Mouse (Mus musculus): Measurements from ENCODE around the gene Shank3. TPM values are rescaled to one million over a fixed set of nuclear protein-coding genes. Genes with fewer than 3 reads are reported as not detected.
A peak's percentile ranks its signal among the peaks of the same experiment; 100 is the strongest.

Gene Shank3
- polyA plus RNA-seq, 1 experiment from 2014 or later: 1.2 TPM

GRCm38 (mm10) chr15:89547824-89548601, 48.6 kb downstream of the Shank3 start:
- Histone ChIP-seq H3K4me2 (peak overlapping the region; percentile 48), H3K4me3 (peak overlapping the region; percentile 33), H3K9me3 (no peaks in the 10 kb centered on the region), H3K9ac (peak overlapping the region; percentile 8; the same call in 1 of the 2 replicates), H3K27ac (no peak overlapping the region), H3K27me3 (peaks cover 31% of the 10 kb centered on the region), H3K4me1 (peaks cover 8% of the 10 kb centered on the region), H3K36me3 (peaks cover 35% of the 10 kb centered on the region)
- WGBS: 24% methylated on average over 58 of the region's 58 CpGs
- ATAC-seq (ENCODE audit: insufficient number of reproducible peaks, low FRiP score, low TSS enrichment, low read depth): peak; percentile 12; the same call in 1 of the 2 replicates

GRCm38 (mm10) chr15:89548837-89549236, 49.4 kb downstream of the Shank3 start:
- no peak overlapping the region for H3K4me3 ChIP-seq
- WGBS: 31% methylated on average over 11 of the region's 11 CpGs
- H3K36me3 ChIP-seq: peaks cover 29% of the 10 kb centered on the region
- H3K9me3 ChIP-seq: no peaks in the 10 kb centered on the region
- peak overlapping the region; percentile 48; the same call in 1 of the 2 replicates for H3K4me2 ChIP-seq
- no peak overlapping the region for H3K27ac ChIP-seq
- no peak for ATAC-seq (ENCODE audit: insufficient number of reproducible peaks, low FRiP score, low TSS enrichment, low read depth)
- H3K27me3 ChIP-seq: peaks cover 31% of the 10 kb centered on the region
- H3K9ac ChIP-seq: no peak overlapping the region
- H3K4me1 ChIP-seq: peaks cover 8% of the 10 kb centered on the region

DNA sequence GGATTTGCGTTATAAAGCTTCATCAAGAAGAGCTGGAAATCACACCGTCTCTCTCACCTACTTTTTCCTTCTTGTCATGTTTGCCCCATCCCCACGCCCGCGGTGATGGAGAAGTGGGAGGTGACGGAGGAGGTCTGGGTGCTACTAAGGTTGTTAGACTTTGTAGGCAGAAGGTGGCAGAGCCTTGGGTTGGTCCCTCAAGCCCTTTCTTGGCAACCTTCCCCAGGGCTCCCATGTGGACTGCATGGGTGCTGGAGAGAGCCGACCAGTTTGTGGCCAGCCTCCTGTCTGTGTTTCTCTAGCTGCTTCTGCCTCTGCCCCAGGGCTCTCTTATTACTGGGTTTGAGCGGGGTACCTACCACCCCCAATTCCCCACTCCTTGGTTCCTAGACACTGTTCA, 51.1 kb downstream of the Shank3 start:
- WGBS: 88% methylated on average over 8 of the region's 8 CpGs
- H3K27me3 ChIP-seq: peaks cover 38% of the 10 kb centered on the region
- H3K36me3 ChIP-seq: peaks cover 29% of the 10 kb centered on the region
- peaks cover 8% of the 10 kb centered on the region for H3K4me1 ChIP-seq
- no peak overlapping the region for H3K4me2 ChIP-seq
- no peak overlapping the region for H3K4me3 ChIP-seq
- no peak for ATAC-seq (ENCODE audit: insufficient number of reproducible peaks, low FRiP score, low TSS enrichment, low read depth)
- H3K27ac ChIP-seq: no peak overlapping the region
- no peaks in the 10 kb centered on the region for H3K9me3 ChIP-seq
- no peak overlapping the region for H3K9ac ChIP-seq

DNA sequence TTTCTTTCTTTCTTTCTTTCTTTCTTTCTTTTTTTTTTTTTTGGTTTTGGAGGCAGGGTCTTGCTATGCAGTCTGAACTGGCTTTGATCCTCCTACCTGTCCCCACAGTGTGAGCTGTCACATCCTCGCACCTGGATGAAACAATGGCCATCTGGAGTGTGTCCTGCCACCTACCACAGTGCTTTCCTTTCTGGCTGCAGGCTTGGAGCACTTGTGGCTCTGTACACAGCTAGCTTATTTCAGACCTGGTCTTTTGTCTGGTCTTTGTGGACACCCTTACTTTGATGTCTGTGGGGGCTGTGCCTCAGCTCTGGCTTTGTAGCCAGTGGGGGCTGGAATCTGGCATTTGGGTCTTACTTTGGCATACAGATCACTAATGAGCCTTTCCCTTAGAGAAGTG, 52.3 kb downstream of the Shank3 start:
- Histone ChIP-seq H3K4me1 (peaks cover 10% of the 10 kb centered on the region), H3K4me3 (no peak overlapping the region), H3K27me3 (peaks cover 44% of the 10 kb centered on the region), H3K36me3 (peaks cover 26% of the 10 kb centered on the region), H3K27ac (no peak overlapping the region), H3K4me2 (no peak overlapping the region), H3K9ac (no peak overlapping the region), H3K9me3 (no peaks in the 10 kb centered on the region)
- ATAC-seq (ENCODE audit: insufficient number of reproducible peaks, low FRiP score, low TSS enrichment, low read depth): no peak
- WGBS: 93% methylated on average over 1 of the region's 1 CpGs

DNA sequence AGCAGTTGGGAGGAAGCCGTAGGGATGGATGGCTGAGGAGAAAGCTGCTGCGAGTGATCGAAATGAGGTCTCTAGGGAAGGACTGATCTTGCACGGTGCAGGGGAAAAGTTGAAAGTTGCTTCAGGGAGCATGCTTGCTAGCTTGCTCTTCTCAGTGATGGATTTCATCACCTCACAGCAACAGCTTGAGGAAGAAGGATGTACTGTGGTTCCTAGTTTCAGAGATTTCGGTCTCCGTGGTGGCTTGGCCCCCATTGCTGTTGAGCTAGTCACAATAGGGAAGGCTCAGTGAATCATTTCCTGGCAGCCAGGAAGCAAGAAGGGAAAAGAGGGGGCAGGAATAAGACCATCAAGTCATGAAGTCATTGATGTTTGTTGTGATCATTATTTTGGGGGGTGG, 56.2 kb downstream of the Shank3 start:
- Histone ChIP-seq H3K27me3 (peaks cover 47% of the 10 kb centered on the region), H3K36me3 (peaks cover 4% of the 10 kb centered on the region; the same call in 1 of the 2 replicates), H3K9me3 (no peaks in the 10 kb centered on the region), H3K9ac (no peak overlapping the region), H3K4me1 (peaks cover 24% of the 10 kb centered on the region), H3K4me2 (no peak overlapping the region), H3K4me3 (no peak overlapping the region), H3K27ac (no peak overlapping the region)
- ATAC-seq (ENCODE audit: insufficient number of reproducible peaks, low FRiP score, low TSS enrichment, low read depth): no peak
- WGBS: 86% methylated on average over 6 of the region's 6 CpGs

GRCm38 (mm10) chr15:89556401-89557178, 57.2 kb downstream of the Shank3 start:
- no peaks in the 10 kb centered on the region; the same call in 1 of the 2 replicates for H3K36me3 ChIP-seq
- H3K4me1 ChIP-seq: peaks cover 24% of the 10 kb centered on the region
- 30% methylated on average over 23 of the region's 23 CpGs for WGBS
- no peak overlapping the region for H3K9ac ChIP-seq
- H3K9me3 ChIP-seq: no peaks in the 10 kb centered on the region
- ATAC-seq (ENCODE audit: insufficient number of reproducible peaks, low FRiP score, low TSS enrichment, low read depth): no peak
- H3K4me2 ChIP-seq: 0 out of 2 replicates have a peak overlapping the region, but pooled peaks have one; percentile 17
- no peak overlapping the region for H3K4me3 ChIP-seq
- H3K27me3 ChIP-seq: peaks cover 47% of the 10 kb centered on the region
- H3K27ac ChIP-seq: no peak overlapping the region

DNA sequence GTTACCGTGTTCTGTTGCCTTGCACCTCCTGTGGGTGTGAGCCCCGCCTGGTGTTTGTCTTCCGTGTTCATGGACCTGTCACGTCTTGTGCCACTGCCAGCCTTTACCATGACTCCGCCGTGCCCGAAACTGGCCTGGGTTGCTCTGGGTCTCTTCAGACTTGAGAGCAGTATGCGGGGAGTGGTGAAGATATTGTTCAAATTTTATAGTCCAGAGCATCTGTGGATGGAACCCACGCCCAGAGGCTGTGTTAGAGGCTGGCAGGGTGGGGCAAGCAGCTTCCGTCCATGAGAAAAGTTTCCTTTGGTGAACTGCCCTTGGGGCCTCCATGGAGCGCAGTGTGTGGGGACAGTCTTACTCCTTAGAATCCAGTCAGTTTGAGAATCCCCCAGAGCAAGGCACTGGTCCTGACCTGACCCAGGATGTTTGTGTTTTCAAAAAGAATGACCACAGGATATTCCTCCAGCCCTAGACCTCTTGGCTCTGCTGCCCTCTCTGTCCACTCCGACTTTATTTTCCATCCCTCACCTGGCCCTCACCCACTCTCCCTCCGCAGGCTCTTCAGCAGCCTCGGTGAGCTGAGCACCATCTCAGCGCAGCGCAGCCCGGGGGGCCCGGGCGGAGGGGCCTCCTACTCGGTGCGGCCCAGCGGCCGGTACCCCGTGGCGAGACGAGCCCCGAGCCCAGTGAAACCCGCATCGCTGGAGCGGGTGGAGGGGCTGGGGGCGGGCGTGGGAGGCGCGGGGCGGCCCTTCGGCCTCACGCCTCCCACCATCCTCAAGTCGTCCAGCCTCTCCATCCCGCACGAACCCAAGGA, 58.0 kb downstream of the Shank3 start:
- peaks cover 24% of the 10 kb centered on the region for H3K4me1 ChIP-seq
- 12% methylated on average over 39 of the region's 40 CpGs for WGBS
- H3K27me3 ChIP-seq: peaks cover 47% of the 10 kb centered on the region
- no peak for ATAC-seq (ENCODE audit: insufficient number of reproducible peaks, low FRiP score, low TSS enrichment, low read depth)
- H3K27ac ChIP-seq: no peak overlapping the region
- H3K36me3 ChIP-seq: no peaks in the 10 kb centered on the region; the same call in 1 of the 2 replicates
- H3K9ac ChIP-seq: no peak overlapping the region
- peak overlapping the region; percentile 24 for H3K4me3 ChIP-seq
- no peaks in the 10 kb centered on the region for H3K9me3 ChIP-seq
- peak overlapping the region; percentile 44 for H3K4me2 ChIP-seq

- WGBS: 11% methylated on average over 34 of the region's 34 CpGs
Observed at GRCm38 (mm10) chr15:89557996-89558390, 58.6 kb downstream of the Shank3 start.

DNA sequence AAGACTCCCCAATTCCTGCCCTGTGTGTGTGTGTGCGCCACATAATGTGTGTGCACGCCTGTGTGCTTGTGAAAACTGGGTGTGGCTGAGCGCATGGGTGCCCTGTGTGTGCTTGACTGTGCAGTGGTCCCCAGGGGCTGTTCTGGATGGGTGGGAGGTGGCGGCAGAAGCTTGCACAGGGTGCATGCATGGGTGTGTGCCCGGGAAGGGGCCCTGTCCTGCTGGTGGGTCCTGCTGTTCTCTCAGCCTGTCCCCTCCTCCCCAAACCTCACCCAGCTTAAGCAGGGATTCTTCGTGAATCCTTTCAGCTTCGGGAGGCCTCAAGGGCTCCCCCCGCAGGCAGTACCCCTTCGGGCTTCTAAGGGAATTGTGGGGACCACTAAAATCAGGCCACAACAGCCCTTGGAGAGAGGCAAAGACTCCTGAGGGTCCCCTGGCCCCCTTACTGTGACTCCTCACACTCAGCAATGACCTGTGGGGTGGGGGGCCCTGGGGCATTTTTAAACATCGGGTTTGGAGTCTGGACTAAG, 59.8 kb downstream of the Shank3 start:
- H3K27me3 ChIP-seq: peaks cover 47% of the 10 kb centered on the region
- H3K4me3 ChIP-seq: no peak overlapping the region
- H3K4me1 ChIP-seq: peaks cover 24% of the 10 kb centered on the region
- no peak overlapping the region for H3K9ac ChIP-seq
- H3K27ac ChIP-seq: no peak overlapping the region
- 46% methylated on average over 10 of the region's 10 CpGs for WGBS
- no peaks in the 10 kb centered on the region for H3K9me3 ChIP-seq
- no peaks in the 10 kb centered on the region for H3K36me3 ChIP-seq
- no peak overlapping the region for H3K4me2 ChIP-seq
- ATAC-seq (ENCODE audit: insufficient number of reproducible peaks, low FRiP score, low TSS enrichment, low read depth): no peak

More at GRCm38 (mm10) chr15:89557996-89558390, 58.6 kb downstream of the Shank3 start:
- peaks cover 24% of the 10 kb centered on the region for H3K4me1 ChIP-seq
- no peaks in the 10 kb centered on the region for H3K9me3 ChIP-seq
- no peak overlapping the region for H3K27ac ChIP-seq
- peak overlapping the region; percentile 44 for H3K4me2 ChIP-seq
- no peak for ATAC-seq (ENCODE audit: insufficient number of reproducible peaks, low FRiP score, low TSS enrichment, low read depth)
- H3K9ac ChIP-seq: no peak overlapping the region
- peak overlapping the region; percentile 24 for H3K4me3 ChIP-seq
- H3K27me3 ChIP-seq: peaks cover 47% of the 10 kb centered on the region
- H3K36me3 ChIP-seq: no peaks in the 10 kb centered on the region

GRCm38 (mm10) chr15:89568114-89568513, 68.7 kb downstream of the Shank3 start, which contains the start of gene Acr:
Gene Acr (plus strand): TSS chr15:89568326.
- Histone ChIP-seq H3K9me3 (no peaks in the 10 kb centered on the region), H3K4me1 (no peaks in the 10 kb centered on the region), H3K36me3 (no peaks in the 10 kb centered on the region), H3K9ac (no peak within 1 kb of the TSS), H3K27me3 (no peaks in the 10 kb centered on the region), H3K4me3 (no peak within 1 kb of the TSS), H3K27ac (no peak within 1 kb of the TSS), H3K4me2 (no peak within 1 kb of the TSS)
- 90% methylated on average over 6 of the region's 6 CpGs for WGBS
- ATAC-seq (ENCODE audit: insufficient number of reproducible peaks, low FRiP score, low TSS enrichment, low read depth): no peak

- no peak overlapping the region for H3K27ac ChIP-seq
- no peak overlapping the region for H3K4me2 ChIP-seq
- no peaks in the 10 kb centered on the region for H3K9me3 ChIP-seq
- no peaks in the 10 kb centered on the region for H3K4me1 ChIP-seq
- no peaks in the 10 kb centered on the region for H3K36me3 ChIP-seq
- ATAC-seq (ENCODE audit: insufficient number of reproducible peaks, low FRiP score, low TSS enrichment, low read depth): no peak
- H3K9ac ChIP-seq: no peak overlapping the region
- 77% methylated on average over 8 of the region's 8 CpGs for WGBS
- no peaks in the 10 kb centered on the region for H3K27me3 ChIP-seq
- no peak overlapping the region for H3K4me3 ChIP-seq
Observed at GRCm38 (mm10) chr15:89572147-89572546, 72.7 kb downstream of the Shank3 start.
